Mouse (Mus musculus) testis, adult 2 months (tissue): ENCODE measurements around the gene 2810408A11Rik. TPM values are rescaled to one million over a fixed set of nuclear protein-coding genes. Genes with fewer than 3 reads are reported as not detected.
"Not testable (repeated sequence)": the region's sequence is repeated elsewhere in the genome, so short reads cannot be mapped to it uniquely, and the experiment has no call there.

Experiments used
- H3K27ac ChIP-seq: fragments of 200-500 bp; 2 replicates; pipeline ENCODE4 v1.5.1; 2012; ENCODE audit warnings: low read depth, low read length; ENCODE audit not compliant: control insufficient read depth, insufficient read depth
- H3K27me3 ChIP-seq: fragments of 200-500 bp; 2 replicates; pipeline ENCODE4 v1.6.1; 2012; ENCODE audit warnings: mild to moderate bottlenecking, low read length, moderate library complexity; ENCODE audit not compliant: control insufficient read depth, insufficient read depth
- H3K36me3 ChIP-seq: fragments of 200-500 bp; 2 replicates; pipeline ENCODE4 v1.6.1; 2012; ENCODE audit warnings: mild to moderate bottlenecking, low read length; ENCODE audit not compliant: control insufficient read depth, insufficient read depth
- H3K4me1 ChIP-seq: fragments of 200-500 bp; 2 replicates; pipeline ENCODE4 v1.6.1; 2012; ENCODE audit warnings: low read length; ENCODE audit not compliant: control insufficient read depth, insufficient read depth
- H3K4me3 ChIP-seq: fragments of 200-500 bp; 2 replicates; pipeline ENCODE4 v1.5.1; 2012; ENCODE audit warnings: low read depth, mild to moderate bottlenecking, low read length, moderate library complexity, mixed read lengths; ENCODE audit not compliant: control insufficient read depth
- CTCF ChIP-seq: fragments of 200-500 bp; IDR thresholded peaks from 2 replicates; pipeline ENCODE4 v1.5.1; 2012; ENCODE audit warnings: low read depth, mild to moderate bottlenecking, inconsistent platforms, low read length, moderate library complexity; ENCODE audit not compliant: control insufficient read depth, insufficient read depth, insufficient replicate concordance
- POLR2A ChIP-seq: fragments of 200-500 bp; IDR thresholded peaks from 2 replicates; pipeline ENCODE4 v1.6.1; 2012; ENCODE audit warnings: low read depth, mild to moderate bottlenecking, inconsistent platforms, low read length, moderate library complexity; ENCODE audit not compliant: control insufficient read depth
- polyA plus RNA-seq: library from polyadenylated mRNA; depleted of rRNA; stranded (reverse); fragments of >200 nt; gene quantifications from 2 replicates; pipeline ENCODE4 v1.2.3, GENCODE M21; 2012

2810408A11Rik gene
- polyA plus RNA-seq, 1 experiment, result 125 TPM

DNA sequence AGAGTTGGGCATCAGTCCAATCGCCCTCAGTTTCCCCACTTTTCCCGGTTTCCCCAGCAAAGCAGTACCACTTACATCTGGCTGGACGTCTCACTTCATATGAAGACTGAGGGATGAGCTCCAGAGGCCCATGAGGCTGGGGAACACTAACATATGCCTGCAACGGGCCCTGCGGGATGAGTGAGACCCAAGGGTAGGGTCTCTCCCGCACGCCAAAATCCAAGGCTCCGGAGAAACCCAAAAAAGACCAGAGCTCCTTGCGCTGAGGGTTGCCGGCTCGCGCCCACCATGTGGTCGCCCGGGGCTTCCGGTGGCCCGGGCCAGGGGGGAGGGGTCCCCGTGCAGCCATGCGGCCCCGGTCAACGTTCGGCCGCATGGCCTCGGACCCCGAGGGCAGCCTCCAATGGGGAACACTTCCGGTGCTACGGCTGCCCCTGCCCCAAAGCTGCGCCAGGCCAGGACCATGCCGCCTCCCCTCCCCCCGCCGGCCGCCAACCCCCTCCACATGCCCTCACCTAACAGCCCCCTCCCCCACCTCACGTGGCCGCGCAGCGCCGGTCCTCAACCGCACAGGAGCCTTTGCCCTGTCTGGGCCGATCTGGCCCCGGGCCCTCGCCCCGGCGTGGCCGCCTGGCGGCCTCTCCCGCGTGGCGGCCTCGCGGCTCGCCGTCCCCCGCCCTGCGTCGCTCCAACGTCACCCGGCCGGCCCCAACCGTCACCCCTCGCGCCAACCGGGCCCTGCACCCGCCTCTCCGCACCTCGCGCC, 19.7 kb upstream of the 2810408A11Rik start:
- Histone ChIP-seq H3K27me3 (no peaks in the 10 kb centered on the region), H3K4me3 (peak overlapping the region; percentile 98), H3K36me3 (peaks cover 7% of the 10 kb centered on the region), H3K4me1 (peaks cover 11% of the 10 kb centered on the region), H3K27ac (peak overlapping the region; percentile 98)
- TF ChIP-seq CTCF (no peak), POLR2A (peak; percentile 11; the same call in 1 of the 2 replicates)

DNA sequence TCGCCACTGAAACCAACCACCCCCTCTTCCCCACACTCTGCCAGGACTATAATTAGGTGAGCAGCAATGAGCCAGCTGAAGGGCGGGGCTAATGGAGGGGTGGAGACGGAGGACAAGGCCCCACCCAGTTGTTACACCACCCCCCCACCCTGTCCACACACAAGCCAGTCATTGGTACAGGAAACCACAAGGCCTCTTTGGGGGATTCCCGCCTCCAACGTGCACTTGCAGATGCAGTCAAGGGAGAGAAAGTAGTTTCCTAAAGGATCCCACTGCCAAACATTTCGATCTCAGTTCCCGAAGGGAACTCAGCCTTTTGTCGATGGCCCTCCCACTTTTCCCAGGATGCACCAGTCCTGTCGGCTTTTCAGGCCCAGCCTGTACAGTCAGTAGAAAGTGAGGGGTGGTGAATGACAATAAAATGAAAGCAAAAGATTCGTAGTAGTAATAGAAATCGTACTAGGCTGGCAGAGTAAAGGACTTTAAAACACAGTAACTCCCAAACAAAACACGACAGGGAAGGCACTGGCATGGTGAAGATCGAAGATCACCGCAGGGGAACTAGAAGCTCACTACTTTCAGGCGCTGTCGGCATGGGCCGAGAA, 19.0 kb upstream of the 2810408A11Rik start:
- peak overlapping the region; percentile 98 for H3K27ac ChIP-seq
- H3K36me3 ChIP-seq, result peaks cover 7% of the 10 kb centered on the region
- H3K4me3 ChIP-seq, result peak overlapping the region; percentile 98
- TF ChIP-seq POLR2A (no peak), CTCF (no peak)
- H3K4me1 ChIP-seq, result peaks cover 14% of the 10 kb centered on the region
- H3K27me3 ChIP-seq, result no peaks in the 10 kb centered on the region

DNA sequence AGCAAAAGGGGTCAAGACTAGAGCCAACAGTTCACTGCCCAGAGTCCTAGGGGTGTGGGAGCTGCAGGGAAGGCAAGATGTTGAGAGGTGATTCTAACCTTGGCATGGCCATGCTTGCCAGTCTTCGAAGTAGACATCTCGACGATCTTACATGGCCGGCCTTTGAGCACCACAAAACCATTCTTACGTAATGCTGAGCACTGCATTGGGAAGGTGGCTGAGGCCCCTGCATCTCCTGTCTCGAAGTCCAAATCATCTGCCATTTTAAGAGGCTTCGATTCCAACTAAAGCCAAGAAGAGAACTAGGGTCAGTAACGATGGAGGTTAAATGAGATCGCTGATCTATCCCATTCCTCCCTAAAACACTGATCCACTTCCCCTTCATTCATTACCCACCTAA, 18.3 kb upstream of the 2810408A11Rik start:
- no peaks in the 10 kb centered on the region for H3K27me3 ChIP-seq
- H3K27ac ChIP-seq, result peak overlapping the region; percentile 98

DNA sequence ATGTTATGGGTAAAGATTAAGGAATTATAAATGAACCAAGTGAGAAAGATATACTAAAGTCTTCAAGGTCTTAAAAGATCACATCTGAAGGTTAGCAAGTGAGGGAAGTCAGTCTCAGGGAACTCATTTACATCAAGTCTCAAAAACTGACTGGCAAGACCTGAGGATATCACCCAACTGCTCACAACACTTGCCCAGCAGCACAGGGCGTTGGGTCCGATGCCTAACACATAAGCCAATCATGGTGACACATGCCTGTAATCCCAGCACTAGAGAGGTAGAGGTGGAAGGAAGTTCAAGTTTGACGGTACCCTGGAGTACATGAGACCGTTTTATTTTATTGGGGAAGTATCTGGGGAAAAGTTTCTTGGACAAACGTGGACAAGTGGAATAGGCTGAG, 17.3 kb upstream of the 2810408A11Rik start:
- H3K27me3 ChIP-seq, result no peaks in the 10 kb centered on the region
- TF ChIP-seq POLR2A, result no peak
- no peak for TF ChIP-seq CTCF
- H3K27ac ChIP-seq, result no peak overlapping the region
- peaks cover 18% of the 10 kb centered on the region for H3K4me1 ChIP-seq
- no peak overlapping the region for H3K4me3 ChIP-seq
- peaks cover 7% of the 10 kb centered on the region for H3K36me3 ChIP-seq

More for the DNA sequence above, 18.3 kb upstream of the 2810408A11Rik start:
- H3K36me3 ChIP-seq, result peaks cover 7% of the 10 kb centered on the region
- H3K4me3 ChIP-seq, result peak overlapping the region; percentile 98
- H3K4me1 ChIP-seq, result peaks cover 16% of the 10 kb centered on the region
- TF ChIP-seq POLR2A (no peak), CTCF (no peak)

DNA sequence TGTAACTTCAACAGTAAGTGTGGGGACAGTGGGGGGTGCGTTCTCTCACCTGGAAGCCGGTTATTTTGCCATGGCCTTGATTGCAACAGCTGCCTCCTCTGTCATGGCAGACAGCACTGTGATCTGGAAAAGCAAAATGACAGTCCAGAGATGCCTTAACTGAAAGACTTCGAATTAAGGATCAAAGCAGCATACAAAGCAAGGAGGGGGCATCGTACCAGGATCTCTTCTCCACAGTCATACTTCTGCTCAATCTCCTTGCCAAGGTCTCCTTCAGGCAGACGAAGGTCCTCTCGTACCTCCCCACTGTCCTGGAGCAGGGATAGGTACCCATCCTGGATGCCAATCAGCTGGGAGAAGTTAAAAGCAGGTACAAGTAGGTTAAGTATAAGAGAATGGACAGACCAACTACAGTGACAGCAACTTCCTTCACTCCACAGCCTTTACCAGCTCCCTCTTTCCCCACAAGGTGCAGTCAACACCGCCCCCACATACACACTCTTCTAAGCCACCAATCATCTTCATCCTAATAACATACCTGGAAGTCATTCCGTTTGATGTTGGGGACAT, 16.7 kb upstream of the 2810408A11Rik start:
- Histone ChIP-seq H3K27ac (no peak overlapping the region), H3K4me1 (peaks cover 20% of the 10 kb centered on the region), H3K36me3 (peaks cover 7% of the 10 kb centered on the region), H3K27me3 (no peaks in the 10 kb centered on the region), H3K4me3 (no peak overlapping the region)
- no peak for TF ChIP-seq POLR2A
- no peak for TF ChIP-seq CTCF

DNA sequence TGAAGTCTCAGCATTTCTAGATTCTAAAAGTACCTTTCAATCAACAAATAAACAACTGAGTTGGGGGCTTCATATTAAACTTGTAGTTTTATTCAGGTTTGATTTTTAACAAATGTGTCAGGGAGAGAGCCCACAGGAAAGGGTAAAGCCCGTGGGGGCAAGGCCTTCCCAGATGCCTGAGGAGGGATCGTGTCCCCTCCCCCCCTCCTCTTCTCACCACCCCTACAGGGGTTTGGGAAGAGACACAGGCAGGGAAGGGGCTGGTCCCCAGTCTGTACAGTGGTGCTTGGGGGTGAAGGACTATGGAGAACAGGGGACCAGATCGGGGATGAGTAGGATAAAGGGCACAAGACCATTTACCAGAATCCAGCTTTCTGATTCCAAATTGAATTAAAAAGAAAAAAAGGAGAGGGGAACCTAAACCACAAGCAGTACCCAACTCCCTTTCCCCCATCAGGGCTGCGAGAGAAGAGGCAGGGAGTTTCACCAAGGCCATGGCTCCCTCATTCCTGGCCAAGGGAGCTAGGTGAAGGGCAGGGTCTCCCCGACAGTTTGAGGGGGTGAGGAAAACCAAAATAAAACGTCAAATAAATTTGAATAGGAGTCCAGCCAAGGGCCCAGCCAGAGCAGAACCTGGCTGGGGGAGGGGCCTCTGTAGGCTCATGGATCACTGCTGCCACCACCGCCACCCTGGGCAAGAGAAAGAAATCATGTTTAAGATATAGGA, 16.0 kb upstream of the 2810408A11Rik start:
- not testable (repeated sequence) for H3K36me3 ChIP-seq
- H3K4me1 ChIP-seq, result peaks cover 20% of the 10 kb centered on the region

More for the DNA sequence above, 16.0 kb upstream of the 2810408A11Rik start:
- H3K27me3 ChIP-seq, H3K4me3 ChIP-seq, H3K27ac ChIP-seq: not testable (repeated sequence)
